Mouse (Mus musculus): ENCODE measurements around the gene Hist1h2bf. TPM values are rescaled to one million over a fixed set of nuclear protein-coding genes. Genes with fewer than 3 reads are reported as not detected.
"Not testable (repeated sequence)": the region's sequence is repeated elsewhere in the genome, so short reads cannot be mapped to it uniquely, and the experiment has no call there.

Gene Hist1h2bf
- polyA plus RNA-seq, 1 experiment from 2014 or later, result 3.0 TPM

DNA sequence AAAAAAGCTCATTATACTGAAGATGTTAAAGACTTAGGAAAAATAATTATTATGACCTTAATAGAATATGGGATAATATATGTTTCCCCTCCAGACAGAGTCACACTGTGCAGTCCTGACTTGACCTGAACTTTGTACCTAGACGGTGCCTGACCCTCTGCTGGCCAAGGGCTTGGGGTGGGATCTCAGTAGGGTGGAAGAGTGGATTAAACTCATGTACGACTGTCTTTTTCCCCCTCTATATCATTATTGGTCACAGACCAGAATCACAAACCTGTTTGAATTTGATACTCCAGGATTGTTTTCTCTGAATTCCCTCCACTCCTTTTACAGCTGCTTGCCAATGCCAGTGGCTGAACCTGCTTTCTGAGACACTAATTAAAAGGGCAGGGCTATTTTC is 13.3 kb downstream of the Hist1h2bf start:
- ATAC-seq (ENCODE audit: low FRiP score); H3K27me3 ChIP-seq: not testable (repeated sequence)
- WGBS, result 24% methylated on average over 2 of the region's 2 CpGs

DNA sequence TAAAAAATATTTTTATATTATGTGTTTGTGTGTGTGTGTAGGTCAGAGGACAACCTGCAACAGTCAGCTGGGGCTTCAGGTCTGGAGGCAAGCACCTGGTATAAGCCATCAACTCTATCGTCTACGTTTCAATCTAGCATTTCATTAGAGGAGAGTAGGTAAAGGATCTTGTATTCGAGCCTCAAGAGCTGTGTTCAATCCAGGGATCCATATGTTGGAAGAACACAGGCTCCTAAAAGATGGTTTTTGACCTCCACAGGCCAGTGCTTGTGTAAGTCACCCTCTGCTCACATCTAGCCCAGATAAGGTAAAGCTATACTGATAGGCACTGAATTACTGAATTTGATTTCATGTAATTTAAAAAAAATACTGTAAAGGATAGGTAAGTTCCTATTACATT is 17.1 kb downstream of the Hist1h2bf start:
- Histone ChIP-seq H3K4me1 (replicated peaks) (peaks cover 26% of the 10 kb centered on the region), H3K27ac (0 out of 2 replicates have a peak overlapping the region, but pooled peaks have one; percentile 8), H3K36me3 (no peaks in the 10 kb centered on the region), H3K4me3 (no peak overlapping the region), H3K9me3 (no peaks in the 10 kb centered on the region), H3K9ac (no peak overlapping the region), H3K4me2 (no peak overlapping the region; the same call in 1 of the 2 replicates), H3K27me3 (no peaks in the 10 kb centered on the region)
- ATAC-seq (ENCODE audit: low FRiP score), result no peak
- 75% methylated on average over 3 of the region's 3 CpGs for WGBS

More for the DNA sequence above, 13.3 kb downstream of the Hist1h2bf start:
- H3K4me2 ChIP-seq, result 0 out of 2 replicates have a peak overlapping the region, but pooled peaks have one; percentile 4
- not testable (repeated sequence) for H3K9me3 ChIP-seq; H3K4me1 ChIP-seq (replicated peaks); H3K9ac ChIP-seq; H3K36me3 ChIP-seq; H3K4me3 ChIP-seq; H3K27ac ChIP-seq

DNA sequence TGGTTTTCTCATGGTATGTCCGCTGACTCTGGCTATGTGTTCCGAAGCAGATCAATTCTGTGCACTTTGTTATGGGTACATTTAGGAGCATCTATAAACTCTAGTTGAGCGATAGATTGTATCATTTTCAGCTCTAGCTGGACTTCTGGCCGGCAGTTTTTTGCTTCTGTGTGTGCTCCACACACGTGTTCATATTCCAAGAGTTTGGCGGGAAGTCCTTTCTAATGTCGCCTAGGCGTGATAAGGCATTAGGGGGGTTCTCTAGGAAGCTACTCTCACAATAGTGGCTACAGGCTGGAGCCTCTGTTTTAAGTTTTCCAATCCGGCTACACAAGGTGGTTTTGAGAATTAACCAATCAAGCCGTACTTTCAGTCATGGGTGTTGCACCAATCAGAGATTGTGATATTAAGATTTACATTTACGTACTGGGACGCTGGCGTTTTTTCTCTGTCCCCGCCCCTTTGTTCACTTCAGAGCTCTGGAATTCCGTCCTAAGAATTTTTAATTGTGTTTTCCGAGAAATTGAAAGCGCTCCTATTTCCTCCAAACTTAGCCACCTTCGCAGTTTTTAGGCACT is 18.1 kb downstream of the Hist1h2bf start:
- H3K27ac ChIP-seq, result peak overlapping the region; percentile 93
- H3K9ac ChIP-seq, result peak overlapping the region; percentile 80
- H3K36me3 ChIP-seq, result no peaks in the 10 kb centered on the region
- peak overlapping the region; percentile 53 for H3K4me3 ChIP-seq
- WGBS, result under 1% methylated on average over 18 of the region's 18 CpGs
- ATAC-seq (ENCODE audit: low FRiP score), result peak; percentile 80
- peak overlapping the region; percentile 99 for H3K4me2 ChIP-seq
- H3K27me3 ChIP-seq, result no peaks in the 10 kb centered on the region
- H3K9me3 ChIP-seq, result no peaks in the 10 kb centered on the region
- H3K4me1 ChIP-seq (replicated peaks), result peaks cover 29% of the 10 kb centered on the region

DNA sequence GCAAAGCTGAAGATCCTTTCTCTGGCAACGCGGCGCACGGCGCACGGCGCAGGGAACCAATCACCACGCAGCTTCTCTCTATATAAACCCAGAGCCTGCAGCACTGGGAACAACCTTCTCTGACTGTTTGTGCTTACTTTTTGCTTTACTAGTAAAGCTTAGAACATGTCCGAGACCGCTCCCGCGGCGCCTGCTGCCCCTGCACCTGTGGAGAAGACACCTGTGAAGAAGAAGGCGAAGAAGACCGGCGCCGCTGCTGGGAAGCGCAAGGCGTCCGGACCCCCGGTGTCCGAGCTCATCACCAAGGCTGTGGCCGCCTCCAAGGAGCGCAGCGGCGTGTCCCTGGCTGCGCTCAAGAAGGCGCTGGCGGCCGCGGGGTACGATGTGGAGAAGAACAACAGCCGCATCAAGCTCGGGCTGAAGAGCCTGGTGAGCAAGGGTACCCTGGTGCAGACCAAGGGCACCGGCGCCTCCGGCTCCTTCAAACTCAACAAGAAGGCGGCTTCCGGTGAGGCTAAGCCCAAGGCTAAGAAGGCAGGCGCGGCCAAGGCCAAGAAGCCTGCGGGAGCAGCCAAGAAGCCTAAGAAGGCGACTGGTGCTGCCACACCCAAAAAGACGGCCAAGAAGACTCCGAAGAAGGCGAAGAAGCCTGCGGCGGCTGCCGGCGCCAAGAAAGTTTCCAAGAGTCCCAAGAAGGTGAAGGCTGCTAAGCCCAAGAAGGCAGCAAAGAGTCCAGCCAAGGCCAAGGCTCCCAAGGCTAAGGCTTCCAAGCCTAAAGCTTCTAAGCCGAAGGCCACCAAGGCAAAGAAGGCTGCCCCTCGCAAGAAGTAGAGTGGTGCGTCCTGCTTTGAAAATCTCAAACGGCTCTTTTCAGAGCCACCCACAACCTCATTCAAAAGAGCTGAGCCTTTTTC is 18.8 kb downstream of the Hist1h2bf start:
- Histone ChIP-seq H3K4me2 (peak overlapping the region; percentile 99), H3K27ac (peak overlapping the region; percentile 93), H3K36me3 (no peaks in the 10 kb centered on the region), H3K9ac (peak overlapping the region; percentile 80), H3K4me3 (peak overlapping the region; percentile 53), H3K27me3 (no peaks in the 10 kb centered on the region), H3K4me1 (replicated peaks) (peaks cover 32% of the 10 kb centered on the region), H3K9me3 (no peaks in the 10 kb centered on the region)
- under 1% methylated on average over 54 of the region's 54 CpGs for WGBS
- ATAC-seq (ENCODE audit: low FRiP score), result peak; percentile 73

- peak overlapping the region; percentile 53 for H3K4me3 ChIP-seq
- peak overlapping the region; percentile 93; the same call in 1 of the 2 replicates for H3K27ac ChIP-seq
- H3K4me1 ChIP-seq (replicated peaks), result peaks cover 32% of the 10 kb centered on the region
- H3K27me3 ChIP-seq, result no peaks in the 10 kb centered on the region
- H3K4me2 ChIP-seq, result peak overlapping the region; percentile 99
- H3K9me3 ChIP-seq, result no peaks in the 10 kb centered on the region
- peak overlapping the region; percentile 80 for H3K9ac ChIP-seq
- H3K36me3 ChIP-seq, result no peaks in the 10 kb centered on the region
- 22% methylated on average over 9 of the region's 9 CpGs for WGBS
- no peak for ATAC-seq (ENCODE audit: low FRiP score)
Measured at GRCm38 (mm10) chr13:23554393-23554792, 19.6 kb downstream of the Hist1h2bf start.

- H3K9me3 ChIP-seq, result no peaks in the 10 kb centered on the region
- no peaks in the 10 kb centered on the region for H3K27me3 ChIP-seq
- peak within 1 kb of the TSS; percentile 93 for H3K27ac ChIP-seq
- no peak within 1 kb of the TSS for H3K9ac ChIP-seq
- no peak for ATAC-seq (ENCODE audit: low FRiP score)
- no peak within 1 kb of the TSS for H3K4me3 ChIP-seq
- H3K36me3 ChIP-seq, result no peaks in the 10 kb centered on the region
- H3K4me1 ChIP-seq (replicated peaks), result peaks cover 32% of the 10 kb centered on the region
- H3K4me2 ChIP-seq, result peak within 1 kb of the TSS; percentile 64
Measured at GRCm38 (mm10) chr13:23552962-23553361, 21.0 kb downstream of the Hist1h2bf start, which contains the start of gene Hist1h1d. Gene Hist1h1d, plus strand, starts transcription at chr13:23553262.

DNA sequence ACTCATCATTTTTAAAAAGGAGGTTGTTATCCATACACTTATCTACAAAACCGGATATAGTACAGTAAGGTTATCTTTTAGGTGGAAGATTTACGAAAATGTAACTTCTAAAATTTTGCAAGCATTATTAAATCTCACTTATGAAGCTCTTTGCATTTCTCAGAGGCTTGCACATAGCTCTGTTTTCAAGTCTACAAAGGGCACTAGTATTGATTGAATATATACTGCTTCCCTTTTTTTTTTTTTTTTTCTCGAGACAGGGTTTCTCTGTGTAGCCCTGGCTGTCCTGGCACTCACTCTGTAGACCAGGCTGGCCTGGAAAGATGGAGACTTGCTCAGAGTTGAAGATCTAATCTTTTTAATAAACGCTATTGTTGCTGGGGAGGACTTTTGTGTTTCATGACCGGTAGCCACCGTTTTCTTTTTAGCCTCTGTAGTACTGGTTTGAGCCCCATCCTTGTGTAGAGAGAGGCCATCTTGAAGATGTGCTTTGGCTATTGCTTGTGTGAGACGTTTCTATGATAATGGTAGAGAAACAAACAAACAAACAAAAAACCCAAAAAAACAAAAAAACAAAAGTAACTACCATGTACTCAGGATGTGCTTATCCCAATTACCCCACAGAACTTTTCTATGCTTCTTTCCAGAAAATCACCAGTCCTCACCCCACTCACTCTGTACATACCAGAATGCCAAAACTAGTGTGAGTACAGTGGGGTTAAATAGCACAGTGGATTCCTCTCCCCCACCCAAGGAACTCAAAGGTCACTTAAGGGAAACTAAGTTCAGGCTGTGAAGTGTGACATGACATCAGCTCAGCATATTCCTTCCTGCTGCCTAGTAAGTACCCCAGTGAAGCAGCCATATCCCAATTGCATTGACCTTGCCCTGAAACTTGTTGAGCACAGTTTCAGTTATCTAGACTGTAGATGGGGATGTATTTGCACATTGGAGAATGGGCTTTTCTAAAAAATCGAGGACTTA is 21.8 kb downstream of the Hist1h2bf start:
- Histone ChIP-seq H3K4me2 (peak overlapping the region; percentile 64), H3K4me3 (peak overlapping the region; percentile 46)
- 53% methylated on average over 8 of the region's 8 CpGs for WGBS

GRCm38 (mm10) chr13:23551146-23551834 is 22.7 kb downstream of the Hist1h2bf start, which contains the start of gene Hist1h4f:
Gene Hist1h4f, minus strand, starts transcription at chr13:23551648.
- not testable (repeated sequence) for H3K36me3 ChIP-seq, H3K27me3 ChIP-seq, H3K9me3 ChIP-seq
- Histone ChIP-seq H3K9ac (peak within 1 kb of the TSS; percentile 69), H3K4me2 (peak within 1 kb of the TSS; percentile 64), H3K4me1 (replicated peaks) (peaks cover 28% of the 10 kb centered on the region), H3K27ac (peak within 1 kb of the TSS; percentile 92), H3K4me3 (peak within 1 kb of the TSS; percentile 46)
- WGBS, result under 1% methylated on average over 47 of the region's 47 CpGs
- peak; percentile 92 for ATAC-seq (ENCODE audit: low FRiP score)

More for the DNA sequence above, 21.8 kb downstream of the Hist1h2bf start:
- peaks cover 32% of the 10 kb centered on the region for H3K4me1 ChIP-seq (replicated peaks)
- peak overlapping the region; percentile 69; the same call in 1 of the 2 replicates for H3K9ac ChIP-seq
- H3K9me3 ChIP-seq, result no peaks in the 10 kb centered on the region
- peak overlapping the region; percentile 92 for H3K27ac ChIP-seq
- H3K36me3 ChIP-seq, result no peaks in the 10 kb centered on the region
- ATAC-seq (ENCODE audit: low FRiP score), result no peak
- no peaks in the 10 kb centered on the region for H3K27me3 ChIP-seq

- ATAC-seq (ENCODE audit: low FRiP score), result no peak
- Histone ChIP-seq H3K27ac (peak overlapping the region; percentile 92), H3K4me2 (peak overlapping the region; percentile 64), H3K4me1 (replicated peaks) (peaks cover 28% of the 10 kb centered on the region), H3K27me3 (no peaks in the 10 kb centered on the region), H3K9me3 (no peaks in the 10 kb centered on the region), H3K36me3 (no peaks in the 10 kb centered on the region), H3K9ac (peak overlapping the region; percentile 69), H3K4me3 (peak overlapping the region; percentile 46)
- 7% methylated on average over 3 of the region's 3 CpGs for WGBS
Measured at GRCm38 (mm10) chr13:23550761-23551145, 23.2 kb downstream of the Hist1h2bf start.

GRCm38 (mm10) chr13:23546694-23547093 is 27.3 kb downstream of the Hist1h2bf start:
- H3K36me3 ChIP-seq, result no peaks in the 10 kb centered on the region
- H3K27ac ChIP-seq, result no peak overlapping the region
- ATAC-seq (ENCODE audit: low FRiP score), result no peak
- H3K9ac ChIP-seq, result no peak overlapping the region
- H3K4me2 ChIP-seq, result no peak overlapping the region
- no peaks in the 10 kb centered on the region for H3K9me3 ChIP-seq
- WGBS, result 80% methylated on average over 5 of the region's 5 CpGs
- H3K27me3 ChIP-seq, result no peaks in the 10 kb centered on the region
- peaks cover 16% of the 10 kb centered on the region for H3K4me1 ChIP-seq (replicated peaks)
- no peak overlapping the region for H3K4me3 ChIP-seq

DNA sequence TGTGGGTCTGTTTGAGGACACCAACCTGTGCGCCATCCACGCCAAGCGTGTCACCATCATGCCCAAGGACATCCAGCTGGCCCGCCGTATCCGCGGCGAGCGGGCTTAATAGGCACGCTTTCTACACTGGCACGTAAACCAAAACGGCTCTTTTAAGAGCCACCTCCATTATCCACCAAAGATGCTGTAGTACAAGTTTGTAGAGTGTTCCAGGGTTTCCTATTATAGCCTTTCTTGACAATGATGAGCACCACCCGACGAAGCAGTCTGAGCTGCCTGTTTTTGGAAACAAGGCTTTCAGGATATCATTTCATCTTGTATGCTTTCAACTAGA is 29.2 kb downstream of the Hist1h2bf start:
- H3K27me3 ChIP-seq; H3K36me3 ChIP-seq; H3K4me1 ChIP-seq (replicated peaks); H3K9me3 ChIP-seq; ATAC-seq (ENCODE audit: low FRiP score): not testable (repeated sequence)
- H3K27ac ChIP-seq, result peak overlapping the region; percentile 93
- 0% methylated on average over 13 of the region's 14 CpGs for WGBS
- peak overlapping the region; percentile 73 for H3K9ac ChIP-seq
- peak overlapping the region; percentile 49 for H3K4me3 ChIP-seq
- peak overlapping the region; percentile 68 for H3K4me2 ChIP-seq

Measured in hindbrain, embryonic 13.5 days (tissue).